Mouse (Mus musculus): ENCODE results near the gene Slc6a2.

GRCm38 (mm10) chr8:92959779-92960178 is at the start of gene Slc6a2:
- TF ChIP-seq EP300 (IDR thresholded peaks at IDR 0.05; ENCODE audit: low read depth) (no peak), CTCF (IDR thresholded peaks at IDR 0.05; ENCODE audit: low read depth) (no peak)

Data from heart, postnatal 0 days (tissue).